Mouse (Mus musculus) left cerebral cortex, adult 9 months (tissue): Measurements from ENCODE around the gene Bnc1.

Experiments
- DNase-seq, 2 experiments: peaks; one replicate each; pipeline ENCODE4 v3.0.0; 2022; ENCODE audit warnings: low spot score in 2 of 2

The Bnc1 gene

GRCm38 (mm10) chr7:81973939-81974338, 18.2 kb downstream of the Bnc1 start:
- no peak for DNase-seq

DNA sequence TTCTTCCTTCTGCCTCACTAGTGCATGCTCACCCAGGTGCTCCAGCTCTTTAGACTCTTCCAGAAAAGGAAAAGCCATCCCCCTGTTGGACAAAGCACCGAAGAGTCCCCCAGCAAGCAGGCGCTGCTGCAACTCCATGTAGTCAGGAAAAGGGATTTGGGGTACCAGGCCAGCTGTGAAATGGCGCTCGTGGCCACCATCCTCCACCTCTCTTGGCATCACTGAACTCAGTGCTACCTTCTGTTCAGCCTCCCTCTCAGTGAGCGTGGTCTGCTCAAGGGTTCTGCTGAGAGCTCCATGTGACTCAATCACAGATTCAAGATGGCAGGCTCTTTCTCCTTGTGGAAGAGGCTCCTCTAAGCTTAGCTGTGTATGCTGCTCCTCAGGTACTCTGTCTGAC, 18.8 kb downstream of the Bnc1 start:
- no peak for DNase-seq

DNA sequence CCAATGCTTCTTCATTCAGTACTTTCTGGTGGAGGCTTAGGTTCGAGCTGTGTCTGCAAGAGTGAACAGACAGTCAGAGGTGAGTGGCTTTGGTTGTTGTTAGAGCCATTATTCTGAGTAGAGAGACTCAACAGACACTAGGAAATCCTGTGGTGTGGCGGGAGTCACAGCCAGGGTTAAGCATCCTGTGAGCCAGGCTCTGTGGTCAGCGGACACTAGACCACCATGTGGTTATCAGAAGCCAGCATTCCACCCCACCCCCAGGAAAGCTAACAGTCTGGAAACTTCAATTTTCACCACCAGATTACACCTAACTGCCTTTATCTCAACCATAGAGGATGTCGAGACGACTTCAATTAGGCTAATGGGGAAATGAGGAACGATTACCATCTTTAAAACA, 23.1 kb downstream of the Bnc1 start:
- no peak for DNase-seq

GRCm38 (mm10) chr7:81968451-81968850, 23.6 kb downstream of the Bnc1 start:
- DNase-seq, result no peak

- DNase-seq, result no peak
Measured at GRCm38 (mm10) chr7:81966195-81966594, 25.9 kb downstream of the Bnc1 start.

DNA sequence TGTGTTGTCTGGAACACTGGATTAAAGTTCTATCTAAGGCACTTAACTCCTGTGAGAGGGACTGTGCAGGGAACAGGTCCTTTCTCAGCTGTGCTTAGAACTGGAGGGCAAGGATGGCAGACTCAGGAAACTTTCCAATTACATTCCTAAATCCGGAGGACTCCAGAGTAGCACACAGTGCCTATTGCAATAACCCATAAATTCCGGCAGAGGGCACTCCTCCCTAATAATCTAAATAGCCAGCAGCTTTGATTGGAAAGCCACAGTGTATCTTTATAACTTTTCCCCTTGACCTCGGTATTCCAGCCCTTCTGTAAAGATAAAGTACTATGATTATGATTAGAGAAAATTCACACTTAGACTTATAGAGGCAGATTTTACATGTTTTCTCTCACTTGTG, 32.4 kb downstream of the Bnc1 start:
- peak in 1 of 2 experiments; percentile 30 for DNase-seq

DNA sequence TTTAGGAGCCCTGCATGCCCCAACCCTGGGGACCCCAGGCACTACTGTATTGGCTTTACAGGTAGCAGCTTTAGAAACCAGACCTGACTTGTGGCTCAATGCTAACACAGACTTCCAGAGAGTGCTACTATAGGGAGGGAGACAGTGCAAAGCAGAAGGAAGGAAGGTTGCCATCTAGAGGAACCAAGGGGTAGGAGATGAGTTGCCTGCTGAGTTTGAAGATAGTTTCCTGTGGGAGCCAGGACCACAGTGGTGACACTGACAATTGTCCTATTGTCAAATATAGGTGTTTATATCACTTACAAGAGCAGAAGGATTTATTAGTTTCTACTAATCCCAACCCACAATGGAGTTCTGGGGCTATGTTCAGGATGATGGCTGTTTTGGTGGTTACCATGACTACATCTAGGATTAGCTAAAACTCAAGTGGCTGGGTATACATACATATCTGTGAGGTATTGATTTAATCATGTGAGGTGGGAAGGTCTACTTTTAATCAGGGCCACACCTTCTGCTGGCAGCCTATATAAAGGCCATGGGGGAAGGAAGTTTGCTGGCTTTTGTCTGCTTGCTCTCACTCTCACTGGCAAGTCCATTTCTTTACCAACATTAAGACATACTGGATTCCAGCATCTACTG, 37.8 kb downstream of the Bnc1 start:
- DNase-seq, result peak in 1 of 2 experiments; percentile 55

- DNase-seq, result peak in 1 of 2 experiments; percentile 65
Measured at GRCm38 (mm10) chr7:81950499-81950898, 41.6 kb downstream of the Bnc1 start.

- no peak for DNase-seq
Measured at GRCm38 (mm10) chr7:81945398-81945797, 46.7 kb downstream of the Bnc1 start.

- no peak for DNase-seq
Measured at GRCm38 (mm10) chr7:81934806-81935205, 57.3 kb downstream of the Bnc1 start.

DNA sequence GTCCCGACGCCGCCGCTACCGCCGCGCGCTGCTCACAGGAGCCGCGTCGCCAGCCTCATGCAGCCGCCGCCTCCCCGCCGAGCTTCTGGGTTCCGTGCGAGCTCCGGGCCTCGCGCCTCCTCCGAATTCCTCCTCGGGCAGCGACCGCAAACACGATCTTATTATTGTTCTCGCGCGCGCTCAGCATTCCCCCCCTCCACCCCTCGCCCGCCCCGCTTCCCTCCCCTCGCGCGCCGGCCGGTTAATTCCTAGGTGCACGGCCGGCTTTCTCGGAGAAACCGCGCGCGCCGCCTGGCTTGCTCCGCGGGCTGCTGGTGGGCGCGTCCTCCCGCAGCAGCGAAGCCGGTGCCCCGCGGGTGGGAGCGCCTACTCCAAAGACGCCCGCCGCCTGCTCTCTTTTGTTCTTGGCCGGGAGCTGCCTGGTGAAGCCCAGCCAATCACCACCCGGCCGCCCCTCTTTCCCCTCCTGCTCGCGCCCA, 57.8 kb downstream of the Bnc1 start, which contains the start of gene Hdgfl3:
Gene Hdgfl3 (minus strand): TSS at position 207 of the 479 bp plus-strand sequence.
- DNase-seq, result peak; percentile 47 to 72

DNA sequence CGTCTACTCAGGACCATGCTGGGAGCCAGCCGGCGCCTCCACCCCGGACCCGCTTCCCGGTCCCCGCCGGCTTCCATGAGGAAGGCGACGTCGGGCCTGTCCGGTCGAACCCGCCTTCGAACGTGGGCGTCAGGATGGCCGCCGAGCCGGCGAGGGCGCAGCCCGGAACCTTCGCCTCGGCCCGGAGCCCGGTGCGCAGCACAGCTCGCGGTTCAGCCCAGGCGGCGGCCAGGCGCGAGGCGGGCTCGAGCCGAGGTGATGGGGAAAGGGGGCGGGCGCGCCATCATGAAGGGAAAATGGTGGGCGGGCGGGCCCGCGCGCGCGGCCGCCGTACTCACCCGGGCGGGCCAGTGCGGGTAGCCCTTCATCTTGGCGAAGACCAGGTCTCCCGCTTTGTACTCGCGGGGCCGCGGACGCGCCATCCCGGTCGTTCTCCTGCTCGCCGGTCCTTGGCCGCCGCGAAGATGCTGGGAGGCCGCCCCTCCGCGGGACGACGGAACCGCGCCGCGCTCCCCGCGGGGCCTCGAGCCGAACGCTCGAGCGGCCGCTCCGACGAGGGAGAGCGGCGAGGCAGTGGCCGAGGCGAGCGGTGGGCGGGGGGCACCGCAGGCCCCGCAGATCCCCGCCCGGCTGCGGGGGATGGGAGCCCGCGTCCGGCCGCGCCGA, 58.4 kb downstream of the Bnc1 start:
- DNase-seq, result peak in 1 of 2 experiments; percentile 42

DNA sequence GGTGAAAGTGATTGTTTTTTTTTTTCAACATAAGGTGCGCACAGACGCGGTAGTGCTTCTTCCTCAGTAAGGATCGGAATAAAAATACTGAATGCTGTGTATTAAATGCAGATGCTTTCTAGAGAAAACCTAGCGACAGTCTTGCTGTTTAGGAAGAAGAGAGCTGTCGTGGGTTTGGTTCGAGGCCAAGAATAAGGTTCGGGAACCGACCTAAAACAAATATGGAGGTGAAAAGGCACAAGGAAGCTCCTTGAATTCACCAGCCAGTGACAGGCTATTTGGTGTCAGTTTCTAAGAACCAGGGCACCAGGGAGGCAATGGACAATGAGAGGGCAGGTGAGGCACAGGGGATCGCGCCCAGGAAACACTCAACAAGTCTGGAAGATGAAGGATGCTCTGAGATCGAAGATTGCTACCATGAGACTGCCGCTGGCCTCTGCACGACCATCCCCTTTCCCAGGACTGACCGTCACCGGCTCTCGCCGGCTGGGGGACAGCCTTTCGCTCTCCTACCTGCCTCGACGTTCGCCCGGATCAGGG, 59.0 kb downstream of the Bnc1 start:
- no peak for DNase-seq

GRCm38 (mm10) chr7:81932521-81933045, 59.5 kb downstream of the Bnc1 start:
- no peak for DNase-seq

DNA sequence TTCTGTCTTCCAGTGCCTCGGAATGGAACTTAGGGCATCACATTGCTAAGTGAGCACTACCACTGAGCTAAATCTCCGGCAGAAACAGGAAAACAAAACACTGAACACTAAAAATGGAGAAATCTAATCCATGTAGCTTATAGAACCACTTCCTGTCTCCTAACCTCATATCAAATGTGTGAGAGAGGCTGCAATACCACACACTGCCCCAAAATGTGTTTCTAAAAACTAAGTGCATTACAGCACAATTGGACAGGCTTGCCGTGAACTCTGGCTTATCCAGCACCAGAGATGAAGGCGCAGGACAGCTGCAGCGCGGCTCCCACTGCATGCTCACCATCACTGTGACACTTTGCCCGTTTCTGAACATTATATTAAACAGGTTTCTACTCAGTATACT, 63.1 kb downstream of the Bnc1 start:
- DNase-seq, result no peak

- no peak for DNase-seq
Measured at GRCm38 (mm10) chr7:81921379-81921952, 70.6 kb downstream of the Bnc1 start.

- DNase-seq, result no peak
Measured at GRCm38 (mm10) chr7:81920314-81920713, 71.8 kb downstream of the Bnc1 start.

DNA sequence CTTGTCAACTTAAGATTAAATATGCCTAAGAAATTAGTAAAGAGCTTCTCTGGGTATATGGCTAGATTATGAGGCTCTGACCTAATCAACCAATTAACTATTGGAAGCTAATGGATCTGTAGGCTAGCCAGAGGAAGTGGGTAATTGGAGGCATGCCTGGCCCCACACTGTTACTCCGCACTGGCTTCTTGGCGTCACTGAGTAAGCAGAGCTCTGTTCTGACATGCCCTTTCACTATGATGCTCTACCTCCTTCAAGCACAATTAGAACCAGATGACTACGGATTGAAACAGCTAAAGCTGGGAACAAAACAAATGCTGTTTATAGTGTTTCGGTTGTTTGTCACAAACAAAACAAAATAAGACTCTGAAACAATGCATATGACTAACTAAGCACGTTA, 73.8 kb downstream of the Bnc1 start:
- no peak for DNase-seq
